Mouse (Mus musculus): ENCODE measurements at regions not wholly inside any gene's neighbourhood (a gene's known extent, or its start where the extent isn't known, plus 50 kb on each side); places are given as distances from the start of the nearest gene placed in this dataset.

GRCm38 (mm10) chr7:136033536-136033935 lies 317.4 kb upstream of the Mki67 start:
- Histone ChIP-seq H3K4me2 (ENCODE audit: low read depth) (no peak overlapping the region), H3K36me3 (ENCODE audit: control insufficient read depth, insufficient read depth) (no peaks in the 10 kb centered on the region), H3K27me3 (ENCODE audit: control insufficient read depth, insufficient read depth, insufficient read length) (no peaks in the 10 kb centered on the region), H3K79me2 (ENCODE audit: control insufficient read depth, insufficient read depth) (no peaks in the 10 kb centered on the region), H3ac (ENCODE audit: control insufficient read depth, insufficient read length) (no peak overlapping the region), H3K4me3 (no peak overlapping the region)
- TF ChIP-seq MAX (IDR thresholded peaks at IDR 0.05; ENCODE audit: low read depth) (no peak), USF1 (IDR thresholded peaks at IDR 0.05; ENCODE audit: low read depth) (no peak), REST (IDR thresholded peaks at IDR 0.05; ENCODE audit: insufficient read depth, insufficient read length) (no peak), E2F4 (IDR thresholded peaks at IDR 0.05; ENCODE audit: insufficient read depth) (no peak), MYOG (IDR thresholded peaks at IDR 0.05; ENCODE audit: control insufficient read depth in 1 of 3, insufficient read depth in 1 of 3, insufficient read length in 2 of 3, low read depth in 2 of 3) (no peak), SRF (IDR thresholded peaks at IDR 0.05; ENCODE audit: control insufficient read depth, insufficient read length, low read depth) (no peak)

GRCm38 (mm10) chr7:136035735-136036134 lies 319.6 kb upstream of the Mki67 start:
- Histone ChIP-seq H3K36me3 (ENCODE audit: control insufficient read depth, insufficient read depth) (no peaks in the 10 kb centered on the region), H3ac (ENCODE audit: control insufficient read depth, insufficient read length) (no peak overlapping the region), H3K4me2 (ENCODE audit: low read depth) (no peak overlapping the region), H3K27me3 (ENCODE audit: control insufficient read depth, insufficient read depth, insufficient read length) (no peaks in the 10 kb centered on the region), H3K79me2 (ENCODE audit: control insufficient read depth, insufficient read depth) (no peaks in the 10 kb centered on the region), H3K4me3 (no peak overlapping the region)
- TF ChIP-seq TCF12 (IDR thresholded peaks at IDR 0.05; ENCODE audit: insufficient read depth, poor library complexity, severe bottlenecking), result no peak
- TF ChIP-seq MAX (IDR thresholded peaks at IDR 0.05; ENCODE audit: low read depth), result no peak
- no peak for TF ChIP-seq MYOG (IDR thresholded peaks at IDR 0.05; ENCODE audit: control insufficient read depth in 1 of 3, insufficient read depth in 1 of 3, insufficient read length in 2 of 3, low read depth in 2 of 3)
- no peak for TF ChIP-seq E2F4 (IDR thresholded peaks at IDR 0.05; ENCODE audit: insufficient read depth)
- TF ChIP-seq POLR2AphosphoS2 (IDR thresholded peaks at IDR 0.05; ENCODE audit: insufficient read length, low read depth), result no peak
- no peak for TF ChIP-seq TCF3 (IDR thresholded peaks at IDR 0.05; ENCODE audit: insufficient read length, low read depth)
- no peak for TF ChIP-seq REST (IDR thresholded peaks at IDR 0.05; ENCODE audit: insufficient read depth, insufficient read length)
- no peak for TF ChIP-seq CEBPB (IDR thresholded peaks at IDR 0.05; ENCODE audit: insufficient read depth, poor library complexity, severe bottlenecking)
- no peak for TF ChIP-seq MYOD1 (IDR thresholded peaks at IDR 0.05; ENCODE audit: control insufficient read depth in 1 of 3, insufficient read length in 2 of 3, low read depth in 2 of 3)
- TF ChIP-seq SRF (IDR thresholded peaks at IDR 0.05; ENCODE audit: control insufficient read depth, insufficient read length, low read depth), result no peak
- no peak for TF ChIP-seq POLR2A (IDR thresholded peaks at IDR 0.05; ENCODE audit: insufficient read length, low read depth)
- no peak for TF ChIP-seq USF1 (IDR thresholded peaks at IDR 0.05; ENCODE audit: low read depth)

- TF ChIP-seq MYOD1 (IDR thresholded peaks at IDR 0.05; ENCODE audit: control insufficient read depth in 1 of 3, insufficient read length in 2 of 3, low read depth in 2 of 3) (no peak), POLR2A (IDR thresholded peaks at IDR 0.05; ENCODE audit: insufficient read length, low read depth) (no peak), POLR2AphosphoS2 (IDR thresholded peaks at IDR 0.05; ENCODE audit: insufficient read length, low read depth) (no peak), CEBPB (IDR thresholded peaks at IDR 0.05; ENCODE audit: insufficient read depth, poor library complexity, severe bottlenecking) (no peak), E2F4 (IDR thresholded peaks at IDR 0.05; ENCODE audit: insufficient read depth) (no peak), MYOG (IDR thresholded peaks at IDR 0.05; ENCODE audit: control insufficient read depth in 1 of 3, insufficient read depth in 1 of 3, insufficient read length in 2 of 3, low read depth in 2 of 3) (no peak), SRF (IDR thresholded peaks at IDR 0.05; ENCODE audit: control insufficient read depth, insufficient read length, low read depth) (no peak), USF1 (IDR thresholded peaks at IDR 0.05; ENCODE audit: low read depth) (no peak), MAX (IDR thresholded peaks at IDR 0.05; ENCODE audit: low read depth) (no peak), REST (IDR thresholded peaks at IDR 0.05; ENCODE audit: insufficient read depth, insufficient read length) (no peak), TCF12 (IDR thresholded peaks at IDR 0.05; ENCODE audit: insufficient read depth, poor library complexity, severe bottlenecking) (no peak), TCF3 (IDR thresholded peaks at IDR 0.05; ENCODE audit: insufficient read length, low read depth) (no peak)
- Histone ChIP-seq H3K27me3 (ENCODE audit: control insufficient read depth, insufficient read depth, insufficient read length) (no peaks in the 10 kb centered on the region), H3K4me3 (no peak overlapping the region), H3ac (ENCODE audit: control insufficient read depth, insufficient read length) (no peak overlapping the region), H3K79me2 (ENCODE audit: control insufficient read depth, insufficient read depth) (no peaks in the 10 kb centered on the region), H3K36me3 (ENCODE audit: control insufficient read depth, insufficient read depth) (no peaks in the 10 kb centered on the region), H3K4me2 (ENCODE audit: low read depth) (no peak overlapping the region)
These were observed 321.9 kb upstream of the Mki67 start for GRCm38 (mm10) chr7:136038072-136038471.

- Histone ChIP-seq H3K4me2 (ENCODE audit: low read depth) (no peak overlapping the region), H3K27me3 (ENCODE audit: control insufficient read depth, insufficient read depth, insufficient read length) (no peaks in the 10 kb centered on the region), H3K36me3 (ENCODE audit: control insufficient read depth, insufficient read depth) (no peaks in the 10 kb centered on the region), H3K79me2 (ENCODE audit: control insufficient read depth, insufficient read depth) (no peaks in the 10 kb centered on the region), H3K4me3 (no peak overlapping the region), H3ac (ENCODE audit: control insufficient read depth, insufficient read length) (no peak overlapping the region)
- TF ChIP-seq MAX (IDR thresholded peaks at IDR 0.05; ENCODE audit: low read depth), result no peak
- no peak for TF ChIP-seq CEBPB (IDR thresholded peaks at IDR 0.05; ENCODE audit: insufficient read depth, poor library complexity, severe bottlenecking)
- no peak for TF ChIP-seq E2F4 (IDR thresholded peaks at IDR 0.05; ENCODE audit: insufficient read depth)
These were observed 322.7 kb upstream of the Mki67 start for GRCm38 (mm10) chr7:136038906-136039305.

GRCm38 (mm10) chr7:136041921-136042320 lies 325.8 kb upstream of the Mki67 start:
- no peak for TF ChIP-seq MYOG (IDR thresholded peaks at IDR 0.05; ENCODE audit: control insufficient read depth in 1 of 3, insufficient read depth in 1 of 3, insufficient read length in 2 of 3, low read depth in 2 of 3)
- no peak for TF ChIP-seq REST (IDR thresholded peaks at IDR 0.05; ENCODE audit: insufficient read depth, insufficient read length)
- no peak for TF ChIP-seq E2F4 (IDR thresholded peaks at IDR 0.05; ENCODE audit: insufficient read depth)
- no peak for TF ChIP-seq POLR2AphosphoS2 (IDR thresholded peaks at IDR 0.05; ENCODE audit: insufficient read length, low read depth)
- no peak for TF ChIP-seq SRF (IDR thresholded peaks at IDR 0.05; ENCODE audit: control insufficient read depth, insufficient read length, low read depth)
- no peak for TF ChIP-seq MYOD1 (IDR thresholded peaks at IDR 0.05; ENCODE audit: control insufficient read depth in 1 of 3, insufficient read length in 2 of 3, low read depth in 2 of 3)
- TF ChIP-seq USF1 (IDR thresholded peaks at IDR 0.05; ENCODE audit: low read depth), result no peak
- no peak for TF ChIP-seq POLR2A (IDR thresholded peaks at IDR 0.05; ENCODE audit: insufficient read length, low read depth)

More at GRCm38 (mm10) chr7:136041921-136042320, 325.8 kb upstream of the Mki67 start:
- no peaks in the 10 kb centered on the region for H3K27me3 ChIP-seq (ENCODE audit: control insufficient read depth, insufficient read depth, insufficient read length)
- no peak overlapping the region for H3K4me2 ChIP-seq (ENCODE audit: low read depth)
- H3ac ChIP-seq (ENCODE audit: control insufficient read depth, insufficient read length), result no peak overlapping the region
- H3K36me3 ChIP-seq (ENCODE audit: control insufficient read depth, insufficient read depth), result no peaks in the 10 kb centered on the region
- H3K79me2 ChIP-seq (ENCODE audit: control insufficient read depth, insufficient read depth), result no peaks in the 10 kb centered on the region
- H3K4me3 ChIP-seq, result no peak overlapping the region

Data from myocyte (in vitro differentiated cells).